Mouse (Mus musculus): Measurements from ENCODE around the gene Csmd2. TPM values are rescaled to one million over a fixed set of nuclear protein-coding genes. Genes with fewer than 3 reads are reported as not detected.

Csmd2 gene
- polyA plus RNA-seq, 1 experiment from 2014 or later, result 0.12 TPM

GRCm38 (mm10) chr4:128128546-128128945, 140.9 kb downstream of the Csmd2 start:
- no peak for DNase-seq
- H3K4me3 ChIP-seq (ENCODE audit: low read depth, low read length), result no peak overlapping the region
- H3K27ac ChIP-seq (ENCODE audit: low read depth), result no peak overlapping the region
- H3K36me3 ChIP-seq (ENCODE audit: insufficient read depth), result no peaks in the 10 kb centered on the region
- 0 out of 2 replicates have a peak, but pooled peaks cover 5% of the 10 kb centered on the region for H3K9me3 ChIP-seq (ENCODE audit: low read depth, low read length)
- no peak overlapping the region for H3K9ac ChIP-seq
- no peak for ATAC-seq (ENCODE audit: insufficient read depth)
- TF ChIP-seq CTCF (IDR thresholded peaks at IDR 0.05; ENCODE audit: low read depth), result no peak
- H3K27me3 ChIP-seq (ENCODE audit: insufficient read depth, low read length), result no peaks in the 10 kb centered on the region
- no peak overlapping the region for H3K4me2 ChIP-seq
- WGBS, result 51% methylated on average over 6 of the region's 6 CpGs
- H3K4me1 ChIP-seq (ENCODE audit: insufficient read depth), result no peaks in the 10 kb centered on the region

- H3K9ac ChIP-seq, result no peak overlapping the region
- ATAC-seq (ENCODE audit: insufficient read depth) (no peak), DNase-seq (no peak)
- no peaks in the 10 kb centered on the region for H3K4me1 ChIP-seq (ENCODE audit: insufficient read depth)
- peak; percentile 13; the same call in 1 of the 2 replicates for TF ChIP-seq CTCF (IDR thresholded peaks at IDR 0.05; ENCODE audit: low read depth)
- 69% methylated on average over 4 of the region's 4 CpGs for WGBS
- no peak overlapping the region for H3K27ac ChIP-seq (ENCODE audit: low read depth)
- no peaks in the 10 kb centered on the region for H3K27me3 ChIP-seq (ENCODE audit: insufficient read depth, low read length)
- no peak overlapping the region for H3K4me2 ChIP-seq
- H3K36me3 ChIP-seq (ENCODE audit: insufficient read depth), result no peaks in the 10 kb centered on the region
- H3K9me3 ChIP-seq (ENCODE audit: low read depth, low read length), result no peaks in the 10 kb centered on the region
- no peak overlapping the region for H3K4me3 ChIP-seq (ENCODE audit: low read depth, low read length)
Observed at GRCm38 (mm10) chr4:128130611-128131142, 143.0 kb downstream of the Csmd2 start.

- H3K4me1 ChIP-seq (ENCODE audit: insufficient read depth), result no peaks in the 10 kb centered on the region
- DNase-seq, result no peak
- no peak for TF ChIP-seq CTCF (IDR thresholded peaks at IDR 0.05; ENCODE audit: low read depth)
- no peaks in the 10 kb centered on the region for H3K27me3 ChIP-seq (ENCODE audit: insufficient read depth, low read length)
- H3K4me3 ChIP-seq (ENCODE audit: low read depth, low read length), result no peak overlapping the region
- no peak for ATAC-seq (ENCODE audit: insufficient read depth)
- 77% methylated on average over 4 of the region's 4 CpGs for WGBS
- H3K9ac ChIP-seq, result no peak overlapping the region
- H3K36me3 ChIP-seq (ENCODE audit: insufficient read depth), result no peaks in the 10 kb centered on the region
- H3K4me2 ChIP-seq, result no peak overlapping the region
- no peak overlapping the region for H3K27ac ChIP-seq (ENCODE audit: low read depth)
- H3K9me3 ChIP-seq (ENCODE audit: low read depth, low read length), result no peaks in the 10 kb centered on the region
Observed at GRCm38 (mm10) chr4:128131666-128132065, 144.0 kb downstream of the Csmd2 start.

GRCm38 (mm10) chr4:128132876-128133646, 145.4 kb downstream of the Csmd2 start:
- no peak overlapping the region for H3K27ac ChIP-seq (ENCODE audit: low read depth)
- H3K36me3 ChIP-seq (ENCODE audit: insufficient read depth), result no peaks in the 10 kb centered on the region
- peak; percentile 50 for DNase-seq
- H3K4me3 ChIP-seq (ENCODE audit: low read depth, low read length), result no peak overlapping the region
- H3K9me3 ChIP-seq (ENCODE audit: low read depth, low read length), result no peaks in the 10 kb centered on the region
- WGBS, result 64% methylated on average over 11 of the region's 11 CpGs
- no peak overlapping the region for H3K9ac ChIP-seq
- H3K4me2 ChIP-seq, result no peak overlapping the region
- ATAC-seq (ENCODE audit: insufficient read depth), result no peak
- H3K4me1 ChIP-seq (ENCODE audit: insufficient read depth), result no peaks in the 10 kb centered on the region
- H3K27me3 ChIP-seq (ENCODE audit: insufficient read depth, low read length), result no peaks in the 10 kb centered on the region
- TF ChIP-seq CTCF (IDR thresholded peaks at IDR 0.05; ENCODE audit: low read depth), result no peak

- ATAC-seq (ENCODE audit: insufficient read depth), result no peak
- WGBS, result 61% methylated on average over 11 of the region's 11 CpGs
- no peaks in the 10 kb centered on the region for H3K4me1 ChIP-seq (ENCODE audit: insufficient read depth)
- no peaks in the 10 kb centered on the region for H3K27me3 ChIP-seq (ENCODE audit: insufficient read depth, low read length)
- no peak overlapping the region for H3K4me2 ChIP-seq
- no peak overlapping the region for H3K4me3 ChIP-seq (ENCODE audit: low read depth, low read length)
- H3K9ac ChIP-seq, result no peak overlapping the region
- H3K27ac ChIP-seq (ENCODE audit: low read depth), result no peak overlapping the region
- H3K36me3 ChIP-seq (ENCODE audit: insufficient read depth), result no peaks in the 10 kb centered on the region
- DNase-seq, result no peak
- no peaks in the 10 kb centered on the region for H3K9me3 ChIP-seq (ENCODE audit: low read depth, low read length)
- TF ChIP-seq CTCF (IDR thresholded peaks at IDR 0.05; ENCODE audit: low read depth), result no peak
Observed at GRCm38 (mm10) chr4:128134348-128134994, 146.8 kb downstream of the Csmd2 start.

GRCm38 (mm10) chr4:128135014-128135622, 147.5 kb downstream of the Csmd2 start:
- Histone ChIP-seq H3K4me1 (ENCODE audit: insufficient read depth) (no peaks in the 10 kb centered on the region), H3K9ac (no peak overlapping the region), H3K9me3 (ENCODE audit: low read depth, low read length) (no peaks in the 10 kb centered on the region), H3K4me2 (no peak overlapping the region), H3K36me3 (ENCODE audit: insufficient read depth) (no peaks in the 10 kb centered on the region), H3K27me3 (ENCODE audit: insufficient read depth, low read length) (no peaks in the 10 kb centered on the region), H3K27ac (ENCODE audit: low read depth) (no peak overlapping the region), H3K4me3 (ENCODE audit: low read depth, low read length) (no peak overlapping the region)
- DNase-seq (no peak), ATAC-seq (ENCODE audit: insufficient read depth) (no peak)
- WGBS, result 67% methylated on average over 12 of the region's 12 CpGs
- TF ChIP-seq CTCF (IDR thresholded peaks at IDR 0.05; ENCODE audit: low read depth), result no peak

- no peak overlapping the region for H3K27ac ChIP-seq (ENCODE audit: low read depth)
- H3K27me3 ChIP-seq (ENCODE audit: insufficient read depth, low read length), result no peaks in the 10 kb centered on the region
- ATAC-seq (ENCODE audit: insufficient read depth) (no peak), DNase-seq (no peak)
- no peaks in the 10 kb centered on the region for H3K36me3 ChIP-seq (ENCODE audit: insufficient read depth)
- WGBS, result 84% methylated on average over 2 of the region's 2 CpGs
- H3K9me3 ChIP-seq (ENCODE audit: low read depth, low read length), result no peaks in the 10 kb centered on the region
- no peak for TF ChIP-seq CTCF (IDR thresholded peaks at IDR 0.05; ENCODE audit: low read depth)
- H3K4me3 ChIP-seq (ENCODE audit: low read depth, low read length), result no peak overlapping the region
- no peaks in the 10 kb centered on the region for H3K4me1 ChIP-seq (ENCODE audit: insufficient read depth)
- no peak overlapping the region for H3K9ac ChIP-seq
- no peak overlapping the region for H3K4me2 ChIP-seq
Observed at GRCm38 (mm10) chr4:128139991-128140390, 152.3 kb downstream of the Csmd2 start.

Data from lung, embryonic 14.5 days (tissue).